Mouse (Mus musculus): ENCODE data around the gene Comt. TPM values are rescaled to one million over a fixed set of nuclear protein-coding genes. Genes with fewer than 3 reads are reported as not detected.

The Comt gene
- polyA plus RNA-seq, 1 experiment from 2014 or later, result 50.8 TPM

DNA sequence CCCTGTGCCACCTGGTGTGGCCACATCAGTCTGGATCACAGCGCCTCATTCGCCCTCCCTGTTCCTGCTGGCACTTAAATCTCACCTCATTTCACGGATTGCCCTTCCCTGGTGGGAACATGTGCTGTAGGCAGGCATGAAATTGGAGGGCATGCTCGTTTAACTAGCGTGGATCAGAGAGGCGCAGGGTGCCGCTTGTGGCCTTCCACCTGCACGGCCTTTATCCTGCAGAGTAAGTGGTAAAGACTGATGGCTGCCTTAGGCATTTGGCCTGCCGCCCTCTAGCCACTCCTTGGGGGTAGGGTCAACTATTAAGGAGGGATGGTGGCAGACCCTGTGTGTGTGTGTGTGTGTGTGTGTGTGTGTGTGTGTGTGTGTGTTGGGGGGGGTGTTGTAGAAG, 35.4 kb upstream of the Comt start:
- H3K27me3 ChIP-seq (ENCODE audit: control insufficient read depth, insufficient read depth, low read length), result no peaks in the 10 kb centered on the region
- peak; percentile 81 for DNase-seq (ENCODE audit: low spot score, missing footprints)
- no peak overlapping the region for H3K27ac ChIP-seq (ENCODE audit: low read depth, low read length)
- H3K9me3 ChIP-seq (ENCODE audit: control insufficient read depth, low read length), result no peaks in the 10 kb centered on the region
- no peaks in the 10 kb centered on the region for H3K36me3 ChIP-seq (ENCODE audit: control insufficient read depth, insufficient read depth, low read length)
- no peak overlapping the region for H3K9ac ChIP-seq (ENCODE audit: low read length)
- WGBS, result 53% methylated on average over 9 of the region's 9 CpGs
- ATAC-seq (ENCODE audit: low FRiP score), result no peak
- no peak overlapping the region for H3K4me3 ChIP-seq (ENCODE audit: low read depth, low read length)
- peaks cover 17% of the 10 kb centered on the region for H3K4me1 ChIP-seq (ENCODE audit: control insufficient read depth, insufficient read depth, low read length)
- H3K4me2 ChIP-seq, result no peak overlapping the region

DNA sequence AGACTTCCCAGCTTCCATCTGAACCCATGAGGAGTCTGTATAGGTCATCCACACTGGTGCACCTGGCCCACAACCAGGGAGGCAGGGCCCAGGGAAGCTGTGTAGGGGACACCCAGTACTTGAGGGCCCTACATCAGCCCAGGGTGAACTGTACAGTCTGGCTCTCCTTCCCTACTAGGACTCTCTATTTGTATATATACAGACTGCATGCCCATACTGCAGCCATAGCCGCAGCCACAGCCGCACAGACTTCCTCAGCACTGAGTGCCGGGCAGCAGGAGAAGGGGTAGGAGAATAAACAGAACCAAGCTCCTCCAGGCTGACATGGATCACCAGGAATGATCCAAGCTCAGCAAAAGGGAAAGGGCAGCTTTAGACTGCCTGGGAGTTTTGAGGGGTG, 34.2 kb upstream of the Comt start:
- Histone ChIP-seq H3K4me1 (ENCODE audit: control insufficient read depth, insufficient read depth, low read length) (peaks cover 17% of the 10 kb centered on the region), H3K9me3 (ENCODE audit: control insufficient read depth, low read length) (no peaks in the 10 kb centered on the region), H3K27me3 (ENCODE audit: control insufficient read depth, insufficient read depth, low read length) (no peaks in the 10 kb centered on the region), H3K4me2 (no peak overlapping the region), H3K27ac (ENCODE audit: low read depth, low read length) (no peak overlapping the region), H3K9ac (ENCODE audit: low read length) (no peak overlapping the region), H3K4me3 (ENCODE audit: low read depth, low read length) (no peak overlapping the region), H3K36me3 (ENCODE audit: control insufficient read depth, insufficient read depth, low read length) (no peaks in the 10 kb centered on the region)
- 92% methylated on average over 3 of the region's 3 CpGs for WGBS
- ATAC-seq (ENCODE audit: low FRiP score) (no peak), DNase-seq (ENCODE audit: low spot score, missing footprints) (no peak)

DNA sequence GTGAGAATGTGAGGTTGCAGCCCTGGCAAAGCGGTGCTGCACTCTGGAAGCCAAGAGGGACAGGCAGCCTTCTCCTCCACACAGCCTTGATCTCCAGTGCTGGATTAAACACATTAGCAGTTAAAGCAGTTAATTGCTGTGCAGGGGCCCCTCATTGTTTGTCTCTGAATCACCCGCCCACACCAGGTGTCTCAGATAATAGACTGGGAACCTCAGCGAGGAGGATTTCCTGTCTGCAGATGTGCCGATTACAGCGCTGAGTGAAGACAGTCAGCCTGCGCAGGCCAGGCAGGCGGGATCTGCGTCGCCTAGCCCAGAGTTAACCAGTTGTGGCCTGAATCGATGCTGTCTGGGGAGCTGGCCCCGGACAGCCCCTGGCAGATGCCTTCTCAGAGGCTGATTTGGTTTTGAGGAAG, 33.3 kb upstream of the Comt start:
- H3K4me3 ChIP-seq (ENCODE audit: low read depth, low read length), result no peak overlapping the region

DNA sequence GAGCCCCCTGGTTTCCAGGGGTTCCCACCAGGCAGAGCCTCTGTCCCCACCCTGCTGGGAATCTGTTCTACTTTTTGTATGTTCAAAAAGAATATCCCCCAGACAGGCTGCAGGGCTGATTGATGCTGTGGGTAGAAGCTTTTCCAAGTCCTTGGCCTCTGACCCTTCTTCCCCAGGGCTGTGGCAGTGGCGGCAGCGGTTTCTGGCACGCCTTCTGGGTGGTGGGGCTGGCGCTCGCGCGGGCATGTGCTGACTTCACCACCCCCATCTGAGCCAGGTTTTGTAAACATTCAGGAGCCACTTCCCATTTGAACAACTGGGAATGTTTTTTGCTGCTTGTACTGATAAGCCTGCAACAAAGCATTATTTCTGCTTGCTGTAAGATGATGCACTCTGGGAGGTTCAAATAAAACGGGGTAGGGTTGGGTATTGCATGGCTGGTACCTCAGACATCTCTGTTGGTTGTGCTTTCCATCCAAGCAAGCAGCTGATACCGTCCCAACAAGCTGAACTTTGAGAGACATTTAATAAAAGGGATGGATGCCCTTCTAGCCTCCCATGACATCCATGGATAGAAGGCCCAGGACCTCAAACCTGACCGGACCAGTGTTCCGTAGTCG, 32.8 kb upstream of the Comt start:
- no peaks in the 10 kb centered on the region for H3K36me3 ChIP-seq (ENCODE audit: control insufficient read depth, insufficient read depth, low read length)
- peaks cover 17% of the 10 kb centered on the region for H3K4me1 ChIP-seq (ENCODE audit: control insufficient read depth, insufficient read depth, low read length)
- no peak overlapping the region for H3K4me3 ChIP-seq (ENCODE audit: low read depth, low read length)
- H3K9me3 ChIP-seq (ENCODE audit: control insufficient read depth, low read length), result no peaks in the 10 kb centered on the region
- H3K4me2 ChIP-seq, result peak overlapping the region; percentile 32
- ATAC-seq (ENCODE audit: low FRiP score), result 0 out of 2 replicates have a peak, but pooled peaks have one; percentile 4
- H3K27me3 ChIP-seq (ENCODE audit: control insufficient read depth, insufficient read depth, low read length), result no peaks in the 10 kb centered on the region
- 8% methylated on average over 12 of the region's 12 CpGs for WGBS
- H3K27ac ChIP-seq (ENCODE audit: low read depth, low read length), result peak overlapping the region; percentile 51
- peak; percentile 90 for DNase-seq (ENCODE audit: low spot score, missing footprints)
- peak overlapping the region; percentile 47 for H3K9ac ChIP-seq (ENCODE audit: low read length)

More for the DNA sequence above, 33.3 kb upstream of the Comt start:
- peak overlapping the region; percentile 47 for H3K9ac ChIP-seq (ENCODE audit: low read length)
- H3K4me1 ChIP-seq (ENCODE audit: control insufficient read depth, insufficient read depth, low read length), result peaks cover 17% of the 10 kb centered on the region
- H3K27me3 ChIP-seq (ENCODE audit: control insufficient read depth, insufficient read depth, low read length), result no peaks in the 10 kb centered on the region
- no peaks in the 10 kb centered on the region for H3K9me3 ChIP-seq (ENCODE audit: control insufficient read depth, low read length)
- DNase-seq (ENCODE audit: low spot score, missing footprints), result peak; percentile 92
- peak overlapping the region; percentile 51 for H3K27ac ChIP-seq (ENCODE audit: low read depth, low read length)
- peak overlapping the region; percentile 32 for H3K4me2 ChIP-seq
- 4% methylated on average over 11 of the region's 11 CpGs for WGBS
- H3K36me3 ChIP-seq (ENCODE audit: control insufficient read depth, insufficient read depth, low read length), result no peaks in the 10 kb centered on the region
- peak; percentile 85 for ATAC-seq (ENCODE audit: low FRiP score)

DNA sequence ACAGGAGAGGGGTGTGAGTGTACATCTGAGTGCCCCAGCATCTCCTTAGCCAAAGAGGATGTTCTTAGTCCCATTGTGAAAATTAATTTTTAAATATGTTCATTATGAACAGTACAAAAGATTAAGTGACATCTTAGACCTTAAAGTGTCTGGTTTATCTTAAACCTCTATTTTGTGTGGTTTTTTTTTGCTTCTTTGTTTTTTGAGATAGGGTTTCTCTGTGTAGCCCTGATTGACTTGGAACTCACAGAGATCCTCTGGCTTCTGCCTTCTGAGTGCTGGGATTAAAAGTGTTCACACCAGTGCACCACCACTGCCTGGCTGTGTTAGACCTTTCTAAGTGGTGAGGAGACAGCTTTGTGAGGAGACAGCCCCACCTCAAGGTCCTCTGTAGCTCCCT, 32.0 kb upstream of the Comt start:
- ATAC-seq (ENCODE audit: low FRiP score), result no peak
- H3K4me2 ChIP-seq, result no peak overlapping the region
- H3K4me1 ChIP-seq (ENCODE audit: control insufficient read depth, insufficient read depth, low read length), result peaks cover 17% of the 10 kb centered on the region
- H3K27me3 ChIP-seq (ENCODE audit: control insufficient read depth, insufficient read depth, low read length), result no peaks in the 10 kb centered on the region
- H3K9ac ChIP-seq (ENCODE audit: low read length), result no peak overlapping the region
- H3K4me3 ChIP-seq (ENCODE audit: low read depth, low read length), result no peak overlapping the region
- no peak for DNase-seq (ENCODE audit: low spot score, missing footprints)
- no peaks in the 10 kb centered on the region for H3K36me3 ChIP-seq (ENCODE audit: control insufficient read depth, insufficient read depth, low read length)
- no peaks in the 10 kb centered on the region for H3K9me3 ChIP-seq (ENCODE audit: control insufficient read depth, low read length)
- H3K27ac ChIP-seq (ENCODE audit: low read depth, low read length), result no peak overlapping the region

DNA sequence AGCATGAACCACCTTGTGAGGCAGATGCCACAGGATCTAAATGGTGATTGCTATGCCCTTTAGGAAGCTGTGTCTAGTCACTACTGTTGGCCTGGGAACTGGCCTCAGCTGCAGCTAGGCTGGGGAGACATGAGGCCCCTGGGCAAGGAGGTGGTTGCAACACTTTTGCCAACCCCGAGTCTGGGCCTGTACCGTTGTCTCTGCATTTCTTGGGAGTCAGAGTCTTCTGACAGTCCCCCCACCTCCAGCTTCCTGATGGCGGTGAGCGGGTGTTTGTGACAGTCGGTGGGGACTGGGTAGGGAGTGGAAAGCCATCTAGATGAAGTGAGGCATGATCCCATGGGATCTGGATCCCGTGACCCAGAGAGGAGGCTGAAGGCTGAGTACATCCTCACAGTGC, 28.8 kb upstream of the Comt start:
- DNase-seq (ENCODE audit: low spot score, missing footprints), result peak; percentile 66
- Histone ChIP-seq H3K9me3 (ENCODE audit: control insufficient read depth, low read length) (no peaks in the 10 kb centered on the region), H3K4me1 (ENCODE audit: control insufficient read depth, insufficient read depth, low read length) (peaks cover 17% of the 10 kb centered on the region), H3K27me3 (ENCODE audit: control insufficient read depth, insufficient read depth, low read length) (no peaks in the 10 kb centered on the region), H3K36me3 (ENCODE audit: control insufficient read depth, insufficient read depth, low read length) (no peaks in the 10 kb centered on the region), H3K27ac (ENCODE audit: low read depth, low read length) (no peak overlapping the region), H3K4me2 (no peak overlapping the region), H3K4me3 (ENCODE audit: low read depth, low read length) (no peak overlapping the region), H3K9ac (ENCODE audit: low read length) (no peak overlapping the region)
- 89% methylated on average over 6 of the region's 6 CpGs for WGBS
- no peak for ATAC-seq (ENCODE audit: low FRiP score)

DNA sequence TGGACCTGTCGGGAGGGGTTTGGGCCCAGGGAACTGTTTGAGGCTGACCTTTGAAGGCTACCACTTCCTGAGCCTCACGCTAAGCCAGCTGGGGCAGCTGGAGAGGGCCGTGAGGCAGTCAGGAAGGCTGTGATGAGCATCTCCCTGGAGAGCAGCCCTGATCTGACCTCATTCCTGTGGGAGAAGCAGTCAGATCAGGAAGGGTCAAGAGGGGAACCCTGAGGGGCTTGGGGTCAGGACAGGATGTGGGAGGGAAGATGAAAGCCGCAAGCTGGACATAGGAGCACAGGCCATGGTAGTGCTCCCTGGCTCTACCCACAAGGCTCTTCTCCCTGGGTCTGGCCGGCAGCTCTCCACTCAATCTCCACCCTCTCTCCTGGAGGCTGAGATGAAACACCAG, 27.2 kb upstream of the Comt start:
- peak; percentile 56 for DNase-seq (ENCODE audit: low spot score, missing footprints)
- H3K4me3 ChIP-seq (ENCODE audit: low read depth, low read length), result no peak overlapping the region
- H3K9ac ChIP-seq (ENCODE audit: low read length), result no peak overlapping the region
- H3K4me2 ChIP-seq, result no peak overlapping the region
- no peaks in the 10 kb centered on the region for H3K36me3 ChIP-seq (ENCODE audit: control insufficient read depth, insufficient read depth, low read length)
- WGBS, result 39% methylated on average over 5 of the region's 5 CpGs
- no peaks in the 10 kb centered on the region for H3K9me3 ChIP-seq (ENCODE audit: control insufficient read depth, low read length)
- H3K27me3 ChIP-seq (ENCODE audit: control insufficient read depth, insufficient read depth, low read length), result no peaks in the 10 kb centered on the region
- peak; percentile 30; the same call in 1 of the 2 replicates for ATAC-seq (ENCODE audit: low FRiP score)
- H3K27ac ChIP-seq (ENCODE audit: low read depth, low read length), result no peak overlapping the region
- peaks cover 2% of the 10 kb centered on the region; the same call in 1 of the 2 replicates for H3K4me1 ChIP-seq (ENCODE audit: control insufficient read depth, insufficient read depth, low read length)

DNA sequence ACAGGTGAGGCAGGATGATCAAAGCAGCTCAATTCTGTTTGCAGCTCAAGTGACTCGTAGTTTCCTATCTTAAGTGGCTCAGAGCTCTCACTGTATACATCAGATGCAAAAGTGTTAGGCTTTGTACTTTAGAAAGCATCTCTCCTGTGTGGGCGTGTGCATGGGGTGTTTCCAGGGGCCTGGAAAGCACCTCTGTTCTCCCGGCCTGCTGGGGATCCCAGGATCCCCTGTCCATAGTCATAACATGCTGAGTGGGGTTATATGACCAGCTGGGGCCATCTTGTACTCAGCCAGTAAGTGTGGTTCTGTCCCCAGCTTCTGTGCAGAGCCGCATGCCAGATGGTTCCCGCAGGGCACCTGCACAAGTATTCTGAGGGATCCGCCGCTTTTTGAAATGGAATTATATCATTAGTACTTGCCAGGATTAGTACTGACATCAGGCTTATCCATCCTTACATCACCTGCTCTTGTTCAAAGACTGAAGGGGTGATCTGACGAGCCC, 25.8 kb upstream of the Comt start:
- Histone ChIP-seq H3K9ac (ENCODE audit: low read length) (no peak overlapping the region), H3K27ac (ENCODE audit: low read depth, low read length) (no peak overlapping the region), H3K27me3 (ENCODE audit: control insufficient read depth, insufficient read depth, low read length) (no peaks in the 10 kb centered on the region), H3K4me2 (no peak overlapping the region), H3K4me1 (ENCODE audit: control insufficient read depth, insufficient read depth, low read length) (no peaks in the 10 kb centered on the region), H3K9me3 (ENCODE audit: control insufficient read depth, low read length) (no peaks in the 10 kb centered on the region), H3K4me3 (ENCODE audit: low read depth, low read length) (no peak overlapping the region), H3K36me3 (ENCODE audit: control insufficient read depth, insufficient read depth, low read length) (no peaks in the 10 kb centered on the region)
- DNase-seq (ENCODE audit: low spot score, missing footprints), result peak; percentile 60
- WGBS, result 87% methylated on average over 8 of the region's 8 CpGs
- no peak for ATAC-seq (ENCODE audit: low FRiP score)

DNA sequence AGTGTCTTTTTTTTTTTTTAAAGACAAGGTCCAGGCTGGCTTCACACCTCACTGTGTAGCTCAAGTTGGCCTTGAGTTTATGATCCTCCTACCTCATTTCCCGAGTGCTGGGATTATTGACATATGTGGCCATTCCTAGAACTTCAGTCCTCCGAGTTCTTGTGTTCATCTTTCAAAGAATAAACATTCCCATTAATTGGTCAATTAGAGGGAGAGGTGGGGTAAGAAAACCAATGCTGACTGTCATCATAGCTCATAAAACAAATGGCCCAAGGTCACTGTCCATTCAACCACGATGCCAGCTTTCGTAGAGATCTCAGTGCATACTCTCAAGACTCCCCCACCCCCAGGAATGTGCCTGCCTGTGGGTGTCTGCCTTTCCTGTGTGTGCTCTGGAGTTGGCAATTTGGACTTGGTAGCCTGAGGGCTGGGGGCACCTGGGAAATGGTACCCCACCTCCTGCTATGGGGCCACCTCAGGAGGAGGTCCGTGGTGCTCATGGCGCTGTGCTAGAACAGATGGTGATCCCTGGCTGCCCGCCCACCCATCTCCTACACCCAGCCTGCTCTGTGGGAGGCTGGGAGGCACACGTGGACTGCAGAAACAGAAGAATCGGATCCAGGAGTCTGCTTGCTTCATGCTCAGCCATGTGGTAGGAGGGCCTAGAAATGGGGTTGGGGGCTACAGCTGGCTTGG, 25.0 kb upstream of the Comt start:
- no peaks in the 10 kb centered on the region for H3K27me3 ChIP-seq (ENCODE audit: control insufficient read depth, insufficient read depth, low read length)
- H3K4me3 ChIP-seq (ENCODE audit: low read depth, low read length), result no peak overlapping the region
- ATAC-seq (ENCODE audit: low FRiP score) (no peak), DNase-seq (ENCODE audit: low spot score, missing footprints) (peak; percentile 57)
- H3K4me1 ChIP-seq (ENCODE audit: control insufficient read depth, insufficient read depth, low read length), result no peaks in the 10 kb centered on the region
- H3K4me2 ChIP-seq, result no peak overlapping the region
- no peak overlapping the region for H3K27ac ChIP-seq (ENCODE audit: low read depth, low read length)
- H3K36me3 ChIP-seq (ENCODE audit: control insufficient read depth, insufficient read depth, low read length), result no peaks in the 10 kb centered on the region
- no peak overlapping the region for H3K9ac ChIP-seq (ENCODE audit: low read length)
- no peaks in the 10 kb centered on the region for H3K9me3 ChIP-seq (ENCODE audit: control insufficient read depth, low read length)
- 79% methylated on average over 9 of the region's 9 CpGs for WGBS
